Mouse (Mus musculus) cerebellum, adult 8-10 months (tissue): Measurements from ENCODE around the gene Cux2.
A peak's percentile ranks its signal among the peaks of the same experiment; 100 is the strongest.

Experiments used
- DNase-seq: peaks from one replicate; pipeline ENCODE4 v3.0.0; 2022

Cux2 gene

GRCm38 (mm10) chr5:122050017-122050831, at the start of gene Cux2:
Cux2 (minus strand) TSS chr5:122050102.
- DNase-seq, result peak; percentile 76

- DNase-seq, result no peak
Observed at GRCm38 (mm10) chr5:122094439-122094838, 44.5 kb upstream of the Cux2 start.

- no peak for DNase-seq
Observed at GRCm38 (mm10) chr5:122093734-122094133, 43.8 kb upstream of the Cux2 start.

- no peak for DNase-seq
Observed at GRCm38 (mm10) chr5:122092794-122093193, 42.9 kb upstream of the Cux2 start.

GRCm38 (mm10) chr5:122091070-122091469, 41.2 kb upstream of the Cux2 start:
- DNase-seq, result peak; percentile 41

- no peak for DNase-seq
Observed at GRCm38 (mm10) chr5:122089664-122090063, 39.8 kb upstream of the Cux2 start.

- peak; percentile 87 for DNase-seq
Observed at GRCm38 (mm10) chr5:122088917-122089316, 39.0 kb upstream of the Cux2 start.

- no peak for DNase-seq
Observed at GRCm38 (mm10) chr5:122086121-122086520, 36.2 kb upstream of the Cux2 start.

- no peak for DNase-seq
Observed at GRCm38 (mm10) chr5:122085291-122085690, 35.4 kb upstream of the Cux2 start.

GRCm38 (mm10) chr5:122084470-122084869, 34.6 kb upstream of the Cux2 start:
- no peak for DNase-seq

GRCm38 (mm10) chr5:122083282-122083681, 33.4 kb upstream of the Cux2 start:
- DNase-seq, result no peak

GRCm38 (mm10) chr5:122081471-122081870, 31.6 kb upstream of the Cux2 start:
- no peak for DNase-seq

- DNase-seq, result peak; percentile 76
Observed at GRCm38 (mm10) chr5:122080930-122081329, 31.0 kb upstream of the Cux2 start.

- no peak for DNase-seq
Observed at GRCm38 (mm10) chr5:122079796-122080195, 29.9 kb upstream of the Cux2 start.

- DNase-seq, result no peak
Observed at GRCm38 (mm10) chr5:122077244-122077643, 27.3 kb upstream of the Cux2 start.

GRCm38 (mm10) chr5:122075736-122076135, 25.8 kb upstream of the Cux2 start:
- no peak for DNase-seq

GRCm38 (mm10) chr5:122071997-122072396, 22.1 kb upstream of the Cux2 start:
- DNase-seq, result no peak

- DNase-seq, result no peak
Observed at GRCm38 (mm10) chr5:122070963-122071800, 21.3 kb upstream of the Cux2 start.

- DNase-seq, result no peak
Observed at GRCm38 (mm10) chr5:122068563-122068962, 18.7 kb upstream of the Cux2 start.

GRCm38 (mm10) chr5:122063204-122063933, 13.5 kb upstream of the Cux2 start:
- DNase-seq, result no peak

- DNase-seq, result no peak
Observed at GRCm38 (mm10) chr5:122062479-122062878, 12.6 kb upstream of the Cux2 start.

- no peak for DNase-seq
Observed at GRCm38 (mm10) chr5:122060767-122061333, 10.9 kb upstream of the Cux2 start.
